Mouse (Mus musculus): ENCODE data around the gene Zswim8.

DNA sequence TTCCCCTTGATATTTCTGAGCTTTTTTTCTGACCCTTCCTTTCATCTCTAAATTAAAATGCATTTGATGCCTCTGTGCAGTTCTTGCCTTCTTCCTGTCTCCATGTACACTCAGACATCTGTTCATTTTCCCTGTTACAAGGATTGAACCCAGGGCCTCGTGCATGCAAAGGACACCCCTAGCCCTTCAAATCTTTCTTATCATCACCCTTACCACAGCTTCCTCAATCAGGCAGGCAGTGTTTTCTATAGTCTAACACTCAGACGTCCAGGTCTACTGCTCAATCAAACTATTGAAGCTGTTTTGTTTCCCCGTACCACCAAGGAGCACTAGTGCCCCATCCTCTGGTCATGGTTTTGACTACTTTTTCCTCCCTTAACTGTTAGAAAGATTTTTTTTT lies 46.4 kb downstream of the Zswim8 start:
- no peak for TF ChIP-seq CTCF (IDR thresholded peaks at IDR 0.05; ENCODE audit: low read depth)
- no peak for TF ChIP-seq EP300 (optimal IDR thresholded peaks at IDR 0.05)
